Mouse (Mus musculus) forebrain, embryonic 10.5 days (tissue): ENCODE data around the gene Ppfia2. TPM values are rescaled to one million over a fixed set of nuclear protein-coding genes. Genes with fewer than 3 reads are reported as not detected.

ENCODE experiments used
- DNase-seq: peaks from one replicate; pipeline ENCODE4 v3.0.0-alpha.2; 2017; ENCODE audit warnings: low spot score; ENCODE audit errors: extremely low spot score
- H3K27ac ChIP-seq: fragments of 300-500 bp; sonication (generic); 2 replicates; pipeline ENCODE4 v1.5.1; 2016; ENCODE audit warnings: mild to moderate bottlenecking
- H3K27me3 ChIP-seq: fragments of 300-500 bp; sonication (generic); 2 replicates; pipeline ENCODE4 v1.6.1; 2016; ENCODE audit warnings: mild to moderate bottlenecking; ENCODE audit not compliant: poor library complexity, severe bottlenecking
- H3K36me3 ChIP-seq: fragments of 300-500 bp; sonication (generic); replicated peaks from 2 replicates; pipeline ENCODE4 v1.6.1; 2016; ENCODE audit warnings: mild to moderate bottlenecking, moderate library complexity
- H3K4me1 ChIP-seq: fragments of 300-500 bp; sonication (generic); 2 replicates; pipeline ENCODE4 v1.6.1; 2016
- H3K4me3 ChIP-seq: fragments of 300-500 bp; sonication (generic); 2 replicates; pipeline ENCODE4 v1.5.1; 2016; ENCODE audit warnings: mild to moderate bottlenecking, moderate library complexity
- H3K9me3 ChIP-seq: fragments of 300-500 bp; sonication (generic); 2 replicates; pipeline ENCODE4 v1.6.1; 2016; ENCODE audit warnings: mild to moderate bottlenecking, moderate library complexity
- WGBS: fragments of 180-500 bp; shearing (Covaris S2); methylation state at CpG from one replicate; pipeline ENCODE4 v1.1.7; 2016; 5-methylcytosine and 5-hydroxymethylcytosine counted together
- polyA plus RNA-seq: library from polyadenylated mRNA; unstranded; fragments of >200 nt; fragmentation: Nextera tagmentation; extraction: Ambion mirVana; gene quantifications from 2 replicates; pipeline ENCODE4 v1.2.1, GENCODE M21; 2016

Ppfia2 gene
- 0.34 and 0.47 TPM in 2 replicates for polyA plus RNA-seq

DNA sequence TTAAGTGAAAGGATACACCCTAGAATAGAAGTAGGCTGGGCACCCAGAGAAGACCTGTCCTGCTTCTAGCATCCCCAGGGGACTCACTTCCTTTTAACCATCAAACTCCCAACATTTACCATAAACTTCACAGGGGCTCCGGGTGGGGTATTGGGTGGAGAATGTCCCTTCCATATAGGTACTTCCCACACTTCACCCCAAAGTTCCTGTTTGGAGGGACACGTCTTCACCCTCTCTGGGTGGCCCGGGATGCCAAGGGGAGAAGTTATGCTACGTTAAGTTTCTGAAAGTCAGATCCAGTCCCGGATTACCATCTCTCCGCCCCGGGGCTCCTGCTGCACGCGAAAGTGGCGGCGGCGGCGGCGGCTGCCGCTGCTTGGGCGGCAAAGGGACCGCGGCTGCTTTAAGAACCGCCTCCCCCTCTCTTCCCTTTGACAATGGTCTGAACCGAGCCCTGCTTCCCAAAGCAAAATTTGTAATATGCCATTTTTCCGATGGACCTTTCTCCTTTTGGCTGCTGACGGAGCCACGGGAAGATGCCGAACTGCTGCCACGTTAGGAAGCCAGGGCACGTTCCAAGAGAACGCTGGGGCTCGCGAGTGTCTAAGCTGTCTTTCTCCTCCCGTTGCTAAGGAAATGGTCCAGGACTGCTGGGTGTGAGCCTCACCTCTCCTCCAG lies at the start of gene Ppfia2:
Gene Ppfia2, plus strand, starts transcription at position 485 of the 678 bp plus-strand sequence.
- peak within 1 kb of the TSS; percentile 63 for H3K4me3 ChIP-seq
- peaks cover 19% of the 10 kb centered on the region for H3K4me1 ChIP-seq
- 0 out of 2 replicates have a peak within 1 kb of the TSS, but pooled peaks have one; percentile 40 for H3K27ac ChIP-seq
- DNase-seq, result peak; percentile 61
- no peaks in the 10 kb centered on the region for H3K36me3 ChIP-seq
- H3K27me3 ChIP-seq, result peaks cover 47% of the 10 kb centered on the region
- no peaks in the 10 kb centered on the region for H3K9me3 ChIP-seq
- under 1% methylated on average over 30 of the region's 30 CpGs for WGBS

- WGBS, result 1% methylated on average over 19 of the region's 19 CpGs
- Histone ChIP-seq H3K27ac (peak overlapping the region; percentile 40; the same call in 1 of the 2 replicates), H3K4me1 (peaks cover 19% of the 10 kb centered on the region), H3K27me3 (peaks cover 47% of the 10 kb centered on the region), H3K36me3 (no peaks in the 10 kb centered on the region), H3K9me3 (no peaks in the 10 kb centered on the region), H3K4me3 (peak overlapping the region; percentile 63)
- peak; percentile 17 for DNase-seq
Observed at GRCm38 (mm10) chr10:106468956-106469721, 1.0 kb upstream of the Ppfia2 start.

- Histone ChIP-seq H3K27ac (0 out of 2 replicates have a peak overlapping the region, but pooled peaks have one; percentile 25), H3K36me3 (no peaks in the 10 kb centered on the region), H3K4me3 (peak overlapping the region; percentile 63), H3K9me3 (no peaks in the 10 kb centered on the region), H3K27me3 (peaks cover 47% of the 10 kb centered on the region), H3K4me1 (peaks cover 19% of the 10 kb centered on the region)
- no peak for DNase-seq
- 13% methylated on average over 18 of the region's 18 CpGs for WGBS
Observed at GRCm38 (mm10) chr10:106470533-106471205, 530 bp downstream of the Ppfia2 start.

- no peak for DNase-seq
- 89% methylated on average over 6 of the region's 6 CpGs for WGBS
Observed at GRCm38 (mm10) chr10:106509281-106510165, 39.4 kb downstream of the Ppfia2 start.

DNA sequence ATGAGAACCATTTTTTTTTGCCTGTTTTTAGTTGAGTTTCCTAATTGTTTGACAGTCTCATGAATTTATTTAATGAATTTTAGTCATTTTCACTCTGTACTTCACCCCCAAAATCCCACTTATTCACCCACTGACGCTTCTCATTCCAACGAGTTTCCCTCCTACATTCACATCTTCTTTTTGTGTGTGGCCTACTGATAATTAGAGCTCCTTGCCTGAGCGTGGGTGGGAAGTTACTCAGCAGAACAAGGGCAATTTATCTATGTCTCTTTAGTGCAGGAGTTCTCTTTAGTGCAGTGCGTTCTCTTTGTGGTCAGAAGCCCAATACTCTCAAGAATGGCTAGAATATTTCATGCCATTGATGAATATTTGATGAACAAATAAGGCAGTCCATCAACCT lies 95.9 kb downstream of the Ppfia2 start:
- 73% methylated on average over 4 of the region's 4 CpGs for WGBS
- Histone ChIP-seq H3K4me1 (no peaks in the 10 kb centered on the region), H3K9me3 (no peaks in the 10 kb centered on the region), H3K36me3 (no peaks in the 10 kb centered on the region), H3K4me3 (no peak overlapping the region), H3K27me3 (no peaks in the 10 kb centered on the region), H3K27ac (no peak overlapping the region)
- DNase-seq, result no peak

More at GRCm38 (mm10) chr10:106509281-106510165, 39.4 kb downstream of the Ppfia2 start:
- H3K4me1 ChIP-seq, result no peaks in the 10 kb centered on the region
- no peak overlapping the region for H3K4me3 ChIP-seq
- no peaks in the 10 kb centered on the region for H3K9me3 ChIP-seq
- H3K27ac ChIP-seq, result no peak overlapping the region
- H3K36me3 ChIP-seq, result no peaks in the 10 kb centered on the region
- no peaks in the 10 kb centered on the region for H3K27me3 ChIP-seq

DNA sequence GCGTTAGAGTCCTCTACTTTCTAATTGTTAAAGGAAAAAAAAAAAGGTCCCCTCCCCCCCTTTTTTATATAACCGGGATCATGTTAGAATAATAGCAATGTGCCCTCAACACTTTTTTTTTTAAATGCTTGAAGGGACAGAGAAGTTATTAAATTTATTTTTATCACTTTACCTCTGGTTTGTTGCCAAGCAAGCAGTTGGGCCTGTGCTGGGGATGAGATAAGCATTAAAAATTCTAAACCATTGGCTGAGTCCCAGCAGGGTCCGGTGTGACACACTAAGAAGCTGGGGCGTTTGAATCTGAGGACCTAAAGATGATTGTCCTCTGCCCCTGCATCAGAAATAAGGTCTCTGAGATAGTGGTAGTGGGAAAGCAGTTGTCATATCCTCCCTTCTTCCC lies 114.9 kb downstream of the Ppfia2 start:
- WGBS, result 83% methylated on average over 4 of the region's 4 CpGs
- H3K36me3 ChIP-seq, result no peaks in the 10 kb centered on the region

GRCm38 (mm10) chr10:106585476-106586080 lies 115.4 kb downstream of the Ppfia2 start:
- Histone ChIP-seq H3K36me3 (no peaks in the 10 kb centered on the region), H3K27me3 (no peaks in the 10 kb centered on the region), H3K4me3 (no peak overlapping the region), H3K9me3 (no peaks in the 10 kb centered on the region), H3K4me1 (no peaks in the 10 kb centered on the region), H3K27ac (no peak overlapping the region)
- 5% methylated on average over 4 of the region's 4 CpGs for WGBS
- no peak for DNase-seq

More for the DNA sequence above, 114.9 kb downstream of the Ppfia2 start:
- no peak for DNase-seq
- Histone ChIP-seq H3K4me3 (no peak overlapping the region), H3K27me3 (no peaks in the 10 kb centered on the region), H3K9me3 (no peaks in the 10 kb centered on the region), H3K27ac (no peak overlapping the region), H3K4me1 (no peaks in the 10 kb centered on the region)

DNA sequence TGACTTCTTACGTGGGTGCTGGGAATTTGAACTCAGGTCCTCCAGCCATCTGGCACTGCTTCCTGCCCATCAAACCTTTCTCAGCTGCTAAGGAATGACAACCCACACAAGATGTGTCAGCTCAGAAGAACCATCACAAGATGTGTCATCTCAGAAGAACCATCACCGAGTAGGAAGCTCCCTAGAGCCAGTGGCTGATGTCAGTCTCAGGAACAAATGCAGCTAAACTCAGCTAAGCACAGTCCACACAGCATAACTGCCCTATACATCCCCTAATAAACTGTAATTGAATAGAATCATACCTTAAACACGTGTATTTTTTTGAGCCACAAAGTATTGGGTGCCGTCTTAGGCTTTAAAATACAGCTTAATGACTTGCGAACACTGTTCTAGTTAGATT lies 117.7 kb downstream of the Ppfia2 start:
- DNase-seq, result no peak
- H3K27ac ChIP-seq, result no peak overlapping the region
- H3K9me3 ChIP-seq, result no peaks in the 10 kb centered on the region
- WGBS, result 80% methylated on average over 5 of the region's 5 CpGs
- H3K36me3 ChIP-seq, result no peaks in the 10 kb centered on the region
- no peaks in the 10 kb centered on the region for H3K27me3 ChIP-seq
- H3K4me3 ChIP-seq, result no peak overlapping the region
- H3K4me1 ChIP-seq, result no peaks in the 10 kb centered on the region

GRCm38 (mm10) chr10:106590944-106591343 lies 120.8 kb downstream of the Ppfia2 start:
- Histone ChIP-seq H3K27me3 (no peaks in the 10 kb centered on the region), H3K9me3 (no peaks in the 10 kb centered on the region), H3K27ac (no peak overlapping the region), H3K36me3 (no peaks in the 10 kb centered on the region), H3K4me3 (no peak overlapping the region), H3K4me1 (no peaks in the 10 kb centered on the region)
- DNase-seq, result no peak
- 92% methylated on average over 1 of the region's 1 CpGs for WGBS

DNA sequence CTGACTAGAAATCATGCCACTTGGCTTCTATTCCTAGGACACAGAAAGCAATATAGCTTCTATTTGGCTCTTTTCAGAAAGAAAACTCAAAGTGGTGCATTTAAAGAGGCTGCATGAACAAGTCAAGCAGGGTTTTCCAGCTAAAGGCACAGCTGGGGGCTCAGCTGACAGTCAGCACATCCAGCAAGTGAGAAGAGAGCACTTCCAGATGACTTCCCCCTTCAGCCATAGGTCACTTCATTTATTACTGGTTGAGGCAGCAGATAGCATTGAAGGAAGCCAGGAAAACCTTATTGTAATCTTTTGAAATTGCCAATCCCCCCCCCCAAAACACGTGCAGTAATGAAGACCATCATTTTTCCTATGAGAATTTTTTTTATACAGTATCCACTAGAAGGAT lies 126.8 kb downstream of the Ppfia2 start:
- no peaks in the 10 kb centered on the region for H3K27me3 ChIP-seq
- H3K27ac ChIP-seq, result no peak overlapping the region
- H3K4me3 ChIP-seq, result no peak overlapping the region
- no peaks in the 10 kb centered on the region for H3K36me3 ChIP-seq
- H3K9me3 ChIP-seq, result no peaks in the 10 kb centered on the region
- no peaks in the 10 kb centered on the region for H3K4me1 ChIP-seq
- DNase-seq, result no peak
- 72% methylated on average over 1 of the region's 1 CpGs for WGBS

DNA sequence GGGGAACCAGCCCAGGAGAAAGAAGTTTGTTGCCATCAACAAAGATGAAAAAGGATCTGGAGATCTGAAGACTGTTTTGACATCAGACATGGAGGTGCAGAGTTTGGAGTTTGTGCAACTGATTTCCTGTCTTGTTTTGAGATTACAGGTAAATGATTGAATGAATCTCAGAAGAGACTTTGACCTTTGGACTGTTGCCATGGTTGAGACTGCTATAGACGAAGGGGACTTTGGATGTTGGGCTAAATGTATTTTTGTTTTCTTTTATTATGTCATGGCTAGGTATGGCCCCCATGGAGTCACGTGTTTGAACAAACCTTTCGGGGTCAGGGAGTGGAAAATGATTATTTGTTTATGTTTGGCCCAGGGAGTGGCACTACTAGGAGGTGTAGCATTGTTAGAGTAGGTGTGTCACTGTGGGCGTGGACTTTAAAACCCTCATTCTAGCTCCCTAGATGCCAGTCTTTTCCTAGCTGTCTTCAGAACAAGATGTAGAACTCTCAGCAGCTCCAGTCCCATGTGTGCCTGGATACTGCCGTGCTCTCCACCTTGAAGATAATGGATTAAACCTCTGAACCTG lies 133.3 kb downstream of the Ppfia2 start:
- Histone ChIP-seq H3K9me3 (no peaks in the 10 kb centered on the region), H3K27me3 (peaks cover 8% of the 10 kb centered on the region; the same call in 1 of the 2 replicates), H3K36me3 (no peaks in the 10 kb centered on the region), H3K4me1 (no peaks in the 10 kb centered on the region), H3K27ac (no peak overlapping the region), H3K4me3 (no peak overlapping the region)
- DNase-seq, result no peak
- WGBS, result 87% methylated on average over 5 of the region's 5 CpGs
